Mouse (Mus musculus) effector memory CD4-positive, alpha-beta T cell, adult 7 months (primary cell): ENCODE measurements around the gene Olfr832. TPM values are rescaled to one million over a fixed set of nuclear protein-coding genes. Genes with fewer than 3 reads are reported as not detected.

Source experiments
- polyA plus RNA-seq: library from polyadenylated mRNA; unstranded; fragments of 100-300 nt; shearing (Covaris generic); gene quantifications from one replicate; pipeline ENCODE4 v1.2.1, GENCODE M21; 2017

Olfr832 gene
- polyA plus RNA-seq: not detected

GRCm38 (mm10) chr9:18936822-18937221, at the start of gene Olfr832:
Gene Olfr832 (plus strand): TSS chr9:18937122.

DNA sequence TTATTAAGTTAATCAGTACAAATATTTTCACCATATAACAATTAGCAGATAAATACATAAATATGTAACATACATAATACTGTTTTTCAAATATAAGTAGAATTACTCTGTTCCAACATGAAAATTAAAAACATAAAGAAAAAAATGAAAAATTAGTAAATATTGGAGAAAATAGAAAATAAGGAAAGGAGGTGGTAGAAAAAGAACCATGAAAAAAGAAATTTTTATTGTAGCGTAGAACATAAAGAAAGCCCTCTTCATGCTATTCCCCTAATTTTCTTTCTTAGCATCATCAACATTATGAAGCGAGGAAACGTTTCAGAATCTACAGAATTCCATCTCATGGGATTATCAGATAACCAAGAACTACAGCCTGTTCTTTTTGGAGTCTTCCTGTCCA, 50.8 kb downstream of the Olfr832 start, which contains the start of gene Olfr834:
Gene Olfr834 (plus strand): TSS at position 301 of the 400 bp plus-strand sequence.

Other genes starting within 250 kb of the Olfr832 start
- 0.28 TPM for gene Olfr24, start 173.1 kb upstream of the Olfr832 start, polyA plus RNA-seq
- not detected for gene Olfr828, start 117.6 kb upstream of the Olfr832 start, polyA plus RNA-seq
- not detected for gene Olfr829, start 82.2 kb upstream of the Olfr832 start, polyA plus RNA-seq
- gene Olfr830, start 62.4 kb upstream of the Olfr832 start, polyA plus RNA-seq: not detected
- gene Olfr834, start 50.9 kb downstream of the Olfr832 start, polyA plus RNA-seq: not detected
- not detected for gene Olfr835, start 95.6 kb downstream of the Olfr832 start, polyA plus RNA-seq
- not detected for gene Olfr836, start 183.3 kb downstream of the Olfr832 start, polyA plus RNA-seq
- gene Olfr837, start 199.2 kb downstream of the Olfr832 start, polyA plus RNA-seq: 0.85 TPM
- gene Olfr839-ps1, start 240.2 kb downstream of the Olfr832 start, polyA plus RNA-seq: not detected